Mouse (Mus musculus) hindbrain, embryonic 11.5 days (tissue): ENCODE data around the gene Gabarapl1. TPM values are rescaled to one million over a fixed set of nuclear protein-coding genes. Genes with fewer than 3 reads are reported as not detected.
A peak's percentile ranks its signal among the peaks of the same experiment; 100 is the strongest.

ENCODE experiments used
- ATAC-seq: fragments of 200-750 bp; cut with Nextera tagmentation; 2 replicates; pipeline ENCODE4 v1.8.0; 2017; ENCODE audit warnings: mild to moderate bottlenecking, moderate TSS enrichment, moderate library complexity; ENCODE audit not compliant: low FRiP score
- DNase-seq: peaks from one replicate; pipeline ENCODE4 v3.0.0-alpha.2; 2015; ENCODE audit warnings: low spot score
- H3K27ac ChIP-seq: fragments of 300-500 bp; sonication (generic); 2 replicates; pipeline ENCODE4 v1.5.1; 2014; ENCODE audit warnings: mild to moderate bottlenecking, low read depth, low read length
- H3K27me3 ChIP-seq: fragments of 300-500 bp; sonication (generic); 2 replicates; pipeline ENCODE4 v1.6.1; 2014; ENCODE audit warnings: mild to moderate bottlenecking, low read length, moderate library complexity, mixed read lengths; ENCODE audit not compliant: control insufficient read depth, insufficient read depth
- H3K36me3 ChIP-seq: fragments of 300-500 bp; sonication (generic); 2 replicates; pipeline ENCODE4 v1.6.1; 2014; ENCODE audit warnings: mild to moderate bottlenecking, low read length, moderate library complexity, mixed read lengths; ENCODE audit not compliant: control insufficient read depth, insufficient read depth
- H3K4me1 ChIP-seq: fragments of 300-500 bp; sonication (generic); replicated peaks from 2 replicates; pipeline ENCODE4 v1.6.1; 2014; ENCODE audit warnings: low read length, mixed read lengths; ENCODE audit not compliant: control insufficient read depth, insufficient read depth
- H3K4me2 ChIP-seq: fragments of 300-500 bp; sonication (generic); replicated peaks from 2 replicates; pipeline ENCODE4 v1.6.1; 2014; ENCODE audit warnings: mild to moderate bottlenecking, low read depth, low read length
- H3K4me3 ChIP-seq: fragments of 300-500 bp; sonication (generic); 2 replicates; pipeline ENCODE4 v1.5.1; 2014; ENCODE audit warnings: low read depth, low read length
- H3K9ac ChIP-seq: fragments of 300-500 bp; sonication (generic); 2 replicates; pipeline ENCODE4 v1.6.1; 2014; ENCODE audit warnings: low read depth, low read length
- H3K9me3 ChIP-seq: fragments of 300-500 bp; sonication (generic); 2 replicates; pipeline ENCODE4 v1.6.1; 2016; ENCODE audit warnings: low read length; ENCODE audit not compliant: control insufficient read depth
- WGBS: fragments of 180-500 bp; shearing (Covaris S2); extraction: QIAGEN DNeasy Blood & Tissue Kit; methylation state at CpG from one replicate; pipeline ENCODE4 v1.1.7; 2014; 5-methylcytosine and 5-hydroxymethylcytosine counted together
- polyA plus RNA-seq: library from polyadenylated mRNA; unstranded; fragments of >200 nt; fragmentation: Nextera tagmentation; extraction: Ambion mirVana; gene quantifications from 2 replicates; pipeline ENCODE4 v1.2.1, GENCODE M21; 2014

Gabarapl1 gene
- polyA plus RNA-seq, 1 experiment from 2014 or later = 26.7 TPM

DNA sequence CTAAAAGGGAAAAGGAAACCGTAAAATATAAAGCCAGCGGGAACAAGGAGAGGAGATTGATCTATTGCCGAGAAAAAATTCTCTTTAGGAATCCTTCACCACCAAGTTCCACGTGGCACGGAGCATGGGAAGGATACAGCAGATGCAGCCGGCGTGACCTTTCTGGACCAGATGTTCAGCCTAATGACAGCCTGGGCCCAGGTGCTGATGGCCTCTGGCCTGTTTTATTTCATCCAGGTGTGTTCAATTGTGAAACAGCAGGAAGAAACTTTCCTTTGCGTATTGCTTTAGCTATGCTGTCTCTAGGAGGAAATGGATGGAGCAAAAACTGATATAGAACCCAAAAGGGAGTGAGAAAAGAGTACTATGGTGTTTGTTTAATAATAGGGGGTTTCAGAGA is 20.1 kb upstream of the Gabarapl1 start:
- 73% methylated on average over 8 of the region's 8 CpGs for WGBS
- H3K27me3 ChIP-seq = no peaks in the 10 kb centered on the region
- DNase-seq (no peak), ATAC-seq (no peak)
- no peak overlapping the region for H3K4me3 ChIP-seq
- no peaks in the 10 kb centered on the region for H3K36me3 ChIP-seq
- no peak overlapping the region for H3K9ac ChIP-seq
- no peaks in the 10 kb centered on the region for H3K4me1 ChIP-seq
- H3K4me2 ChIP-seq = no peak overlapping the region
- no peak overlapping the region for H3K27ac ChIP-seq
- H3K9me3 ChIP-seq = no peaks in the 10 kb centered on the region

- WGBS = 69% methylated on average over 1 of the region's 1 CpGs
- no peak for ATAC-seq
- Histone ChIP-seq H3K27me3 (no peaks in the 10 kb centered on the region), H3K27ac (no peak overlapping the region), H3K4me2 (no peak overlapping the region), H3K36me3 (no peaks in the 10 kb centered on the region), H3K4me3 (no peak overlapping the region), H3K9me3 (no peaks in the 10 kb centered on the region), H3K4me1 (no peaks in the 10 kb centered on the region), H3K9ac (no peak overlapping the region)
- no peak for DNase-seq
These were observed 19.6 kb upstream of the Gabarapl1 start for GRCm38 (mm10) chr6:129513409-129513808.

- no peaks in the 10 kb centered on the region for H3K36me3 ChIP-seq
- 83% methylated on average over 2 of the region's 2 CpGs for WGBS
- H3K27me3 ChIP-seq = no peaks in the 10 kb centered on the region
- H3K4me1 ChIP-seq = no peaks in the 10 kb centered on the region
- DNase-seq (no peak), ATAC-seq (no peak)
- H3K9ac ChIP-seq = no peak overlapping the region
- no peak overlapping the region for H3K4me3 ChIP-seq
- no peak overlapping the region for H3K27ac ChIP-seq
- no peak overlapping the region for H3K4me2 ChIP-seq
- no peaks in the 10 kb centered on the region for H3K9me3 ChIP-seq
These were observed 18.6 kb upstream of the Gabarapl1 start for GRCm38 (mm10) chr6:129514376-129514775.

DNA sequence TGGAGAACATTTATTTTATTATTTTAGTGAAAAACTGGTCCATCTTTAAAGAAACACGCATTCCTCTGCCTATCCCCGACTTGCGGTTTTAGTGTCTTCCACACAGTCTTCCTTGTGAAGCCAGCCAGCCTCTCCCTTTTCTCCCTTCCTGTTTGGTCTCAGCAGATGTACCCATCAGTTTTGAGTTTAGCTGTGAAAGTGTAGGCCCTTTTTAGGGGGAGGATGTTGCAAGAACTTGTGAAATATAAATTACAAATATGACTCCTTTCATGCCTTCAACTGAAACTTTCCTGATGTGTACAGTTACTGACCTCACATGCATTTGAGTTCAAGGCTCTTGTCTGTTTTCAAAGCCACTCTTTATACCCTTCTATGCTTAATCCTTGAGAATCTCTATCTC is 17.9 kb upstream of the Gabarapl1 start:
- WGBS = 92% methylated on average over 3 of the region's 3 CpGs
- DNase-seq = no peak
- Histone ChIP-seq H3K4me3 (no peak overlapping the region), H3K4me1 (no peaks in the 10 kb centered on the region), H3K9ac (no peak overlapping the region), H3K36me3 (no peaks in the 10 kb centered on the region), H3K9me3 (no peaks in the 10 kb centered on the region), H3K27me3 (no peaks in the 10 kb centered on the region), H3K27ac (no peak overlapping the region), H3K4me2 (no peak overlapping the region)
- ATAC-seq = no peak

DNA sequence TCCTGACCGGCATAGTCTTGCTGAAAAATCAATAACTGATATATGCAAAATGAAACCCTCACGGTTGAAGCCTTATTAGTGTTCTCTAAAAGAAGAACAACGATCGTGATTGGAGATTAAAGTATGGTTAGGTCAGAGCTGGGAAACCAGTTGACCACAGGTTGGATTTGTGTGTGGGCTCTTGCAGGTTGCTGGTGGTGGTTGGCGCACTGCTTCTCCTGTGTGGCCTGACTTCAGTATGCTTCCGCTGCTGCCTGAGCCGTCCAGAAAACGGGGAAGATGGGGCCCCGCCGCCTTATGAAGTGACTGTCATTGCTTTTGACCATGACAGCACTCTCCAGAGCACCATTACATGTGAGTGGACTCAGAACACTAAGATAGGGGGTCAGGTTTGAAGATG is 16.6 kb upstream of the Gabarapl1 start:
- Histone ChIP-seq H3K9me3 (no peaks in the 10 kb centered on the region), H3K4me1 (no peaks in the 10 kb centered on the region), H3K4me3 (no peak overlapping the region), H3K9ac (no peak overlapping the region), H3K4me2 (no peak overlapping the region), H3K27ac (no peak overlapping the region), H3K27me3 (no peaks in the 10 kb centered on the region), H3K36me3 (no peaks in the 10 kb centered on the region)
- WGBS = 91% methylated on average over 10 of the region's 10 CpGs
- no peak for DNase-seq
- ATAC-seq = no peak

GRCm38 (mm10) chr6:129517752-129518408 is 15.1 kb upstream of the Gabarapl1 start:
- 46% methylated on average over 2 of the region's 2 CpGs for whole genome bisulfite sequencing
- ATAC-seq (peak; percentile 65; the same call in 1 of the 2 replicates), DNase-seq (peak; percentile 35)
- Histone ChIP-seq H3K9me3 (no peaks in the 10 kb centered on the region), H3K27ac (no peak overlapping the region), H3K4me1 (no peaks in the 10 kb centered on the region), H3K9ac (no peak overlapping the region), H3K4me3 (no peak overlapping the region), H3K4me2 (no peak overlapping the region), H3K27me3 (no peaks in the 10 kb centered on the region), H3K36me3 (no peaks in the 10 kb centered on the region)

DNA sequence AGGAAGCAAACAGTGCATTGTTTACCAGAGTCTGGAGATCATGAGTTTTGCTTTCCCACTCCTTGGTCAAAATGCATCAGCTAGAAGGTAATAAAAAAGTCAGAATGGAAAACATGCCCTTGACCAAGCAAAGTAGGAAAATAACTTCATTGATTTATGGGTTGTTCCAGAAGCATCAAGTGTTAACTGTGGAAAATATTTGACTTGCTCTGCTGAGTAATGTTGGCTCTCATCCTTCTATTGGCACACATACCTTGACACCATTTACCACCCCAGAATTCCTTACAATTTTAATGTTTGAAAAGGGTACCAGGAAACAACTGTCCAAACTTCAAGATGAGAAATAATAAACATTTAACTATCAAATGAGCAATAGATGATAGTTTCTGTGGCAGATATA is 6.9 kb upstream of the Gabarapl1 start:
- no peak overlapping the region for H3K4me3 ChIP-seq
- H3K9me3 ChIP-seq = no peaks in the 10 kb centered on the region
- H3K27ac ChIP-seq = no peak overlapping the region
- H3K36me3 ChIP-seq = no peaks in the 10 kb centered on the region
- H3K4me2 ChIP-seq = no peak overlapping the region
- H3K27me3 ChIP-seq = no peaks in the 10 kb centered on the region
- ATAC-seq (no peak), DNase-seq (no peak)
- no peak overlapping the region for H3K9ac ChIP-seq
- H3K4me1 ChIP-seq = no peaks in the 10 kb centered on the region

GRCm38 (mm10) chr6:129527416-129527815 is 5.5 kb upstream of the Gabarapl1 start:
- H3K36me3 ChIP-seq = no peaks in the 10 kb centered on the region
- no peak for ATAC-seq
- H3K4me3 ChIP-seq = no peak overlapping the region
- no peak overlapping the region for H3K4me2 ChIP-seq
- H3K9ac ChIP-seq = no peak overlapping the region
- 81% methylated on average over 2 of the region's 2 CpGs for WGBS
- no peaks in the 10 kb centered on the region for H3K27me3 ChIP-seq
- no peak for DNase-seq
- H3K9me3 ChIP-seq = no peaks in the 10 kb centered on the region
- H3K4me1 ChIP-seq = no peaks in the 10 kb centered on the region
- no peak overlapping the region for H3K27ac ChIP-seq

GRCm38 (mm10) chr6:129529605-129530004 is 3.4 kb upstream of the Gabarapl1 start:
- H3K9ac ChIP-seq = no peak overlapping the region
- H3K36me3 ChIP-seq = no peaks in the 10 kb centered on the region
- no peak overlapping the region for H3K4me3 ChIP-seq
- DNase-seq = no peak
- no peak overlapping the region for H3K27ac ChIP-seq
- H3K4me1 ChIP-seq = no peaks in the 10 kb centered on the region
- WGBS = 92% methylated on average over 1 of the region's 1 CpGs
- no peaks in the 10 kb centered on the region for H3K9me3 ChIP-seq
- no peak for ATAC-seq
- H3K27me3 ChIP-seq = no peaks in the 10 kb centered on the region
- no peak overlapping the region for H3K4me2 ChIP-seq
